Mouse (Mus musculus) testis, adult 2 months (tissue): ENCODE data around the gene Accs. TPM values are rescaled to one million over a fixed set of nuclear protein-coding genes. Genes with fewer than 3 reads are reported as not detected.

ENCODE experiments used
- H3K27ac ChIP-seq: fragments of 200-500 bp; 2 replicates; pipeline ENCODE4 v1.5.1; 2012; ENCODE audit warnings: low read depth, low read length; ENCODE audit not compliant: control insufficient read depth, insufficient read depth
- H3K27me3 ChIP-seq: fragments of 200-500 bp; 2 replicates; pipeline ENCODE4 v1.6.1; 2012; ENCODE audit warnings: mild to moderate bottlenecking, low read length, moderate library complexity; ENCODE audit not compliant: control insufficient read depth, insufficient read depth
- H3K36me3 ChIP-seq: fragments of 200-500 bp; 2 replicates; pipeline ENCODE4 v1.6.1; 2012; ENCODE audit warnings: mild to moderate bottlenecking, low read length; ENCODE audit not compliant: control insufficient read depth, insufficient read depth
- H3K4me1 ChIP-seq: fragments of 200-500 bp; 2 replicates; pipeline ENCODE4 v1.6.1; 2012; ENCODE audit warnings: low read length; ENCODE audit not compliant: control insufficient read depth, insufficient read depth
- H3K4me3 ChIP-seq: fragments of 200-500 bp; 2 replicates; pipeline ENCODE4 v1.5.1; 2012; ENCODE audit warnings: low read depth, mild to moderate bottlenecking, low read length, moderate library complexity, mixed read lengths; ENCODE audit not compliant: control insufficient read depth
- CTCF ChIP-seq: fragments of 200-500 bp; IDR thresholded peaks from 2 replicates; pipeline ENCODE4 v1.5.1; 2012; ENCODE audit warnings: low read depth, mild to moderate bottlenecking, inconsistent platforms, low read length, moderate library complexity; ENCODE audit not compliant: control insufficient read depth, insufficient read depth, insufficient replicate concordance
- POLR2A ChIP-seq: fragments of 200-500 bp; IDR thresholded peaks from 2 replicates; pipeline ENCODE4 v1.6.1; 2012; ENCODE audit warnings: low read depth, mild to moderate bottlenecking, inconsistent platforms, low read length, moderate library complexity; ENCODE audit not compliant: control insufficient read depth
- polyA plus RNA-seq: library from polyadenylated mRNA; depleted of rRNA; stranded (reverse); fragments of >200 nt; gene quantifications from 2 replicates; pipeline ENCODE4 v1.2.3, GENCODE M21; 2012

Gene Accs
- polyA plus RNA-seq, 1 experiment = 2.6 TPM

DNA sequence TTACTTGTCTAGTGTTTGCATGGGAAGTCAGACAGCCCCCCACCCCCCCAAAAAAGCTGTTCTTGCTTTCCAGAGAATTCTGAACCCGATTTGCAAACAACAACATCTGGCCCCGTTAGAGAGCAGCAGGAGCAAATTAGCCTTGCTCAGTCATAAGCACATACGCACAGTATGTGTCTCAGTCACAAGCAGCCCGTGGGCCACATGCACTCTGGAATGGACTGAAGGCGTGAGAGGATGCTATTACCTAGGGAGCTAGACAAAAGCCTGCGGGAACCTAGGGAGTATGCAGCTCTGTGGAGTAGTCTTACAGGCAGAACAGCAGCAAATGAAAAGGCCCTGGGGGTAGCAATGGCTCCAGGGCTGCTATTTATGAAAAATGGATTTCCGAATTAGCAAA lies 22.5 kb upstream of the Accs start:
- H3K27ac ChIP-seq = no peak overlapping the region

DNA sequence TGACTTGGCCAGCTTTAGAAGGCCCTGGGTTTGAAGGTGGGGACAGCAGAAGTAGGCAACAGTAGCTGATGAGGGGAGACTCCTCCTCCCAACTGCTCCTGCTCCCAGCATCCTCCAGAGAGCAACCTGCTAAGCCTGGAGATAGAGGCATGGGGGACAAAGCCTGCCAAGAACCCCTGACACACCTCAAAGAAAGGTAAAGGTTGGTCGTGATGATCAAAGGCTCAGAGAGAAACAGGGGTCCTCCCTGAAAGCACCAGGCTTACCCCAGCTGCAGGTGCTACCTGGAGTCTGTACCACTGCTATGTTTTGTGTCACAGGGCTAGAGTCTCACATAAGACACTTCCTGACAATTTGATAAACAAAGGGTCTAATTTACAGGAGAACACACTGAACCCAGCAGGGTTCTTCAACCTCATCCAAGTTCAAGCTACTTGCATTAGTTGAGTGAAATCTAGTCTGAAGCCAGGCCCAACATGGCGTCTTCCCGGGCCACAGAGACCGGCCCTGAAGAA lies 21.7 kb upstream of the Accs start:
- Histone ChIP-seq H3K27ac (no peak overlapping the region), H3K4me3 (no peak overlapping the region), H3K27me3 (no peaks in the 10 kb centered on the region), H3K4me1 (no peaks in the 10 kb centered on the region), H3K36me3 (no peaks in the 10 kb centered on the region)
- TF ChIP-seq POLR2A = no peak
- no peak for TF ChIP-seq CTCF

More for the DNA sequence above, 22.5 kb upstream of the Accs start:
- Histone ChIP-seq H3K4me3 (no peak overlapping the region), H3K36me3 (no peaks in the 10 kb centered on the region), H3K27me3 (no peaks in the 10 kb centered on the region), H3K4me1 (no peaks in the 10 kb centered on the region)
- TF ChIP-seq CTCF (no peak), POLR2A (no peak)

DNA sequence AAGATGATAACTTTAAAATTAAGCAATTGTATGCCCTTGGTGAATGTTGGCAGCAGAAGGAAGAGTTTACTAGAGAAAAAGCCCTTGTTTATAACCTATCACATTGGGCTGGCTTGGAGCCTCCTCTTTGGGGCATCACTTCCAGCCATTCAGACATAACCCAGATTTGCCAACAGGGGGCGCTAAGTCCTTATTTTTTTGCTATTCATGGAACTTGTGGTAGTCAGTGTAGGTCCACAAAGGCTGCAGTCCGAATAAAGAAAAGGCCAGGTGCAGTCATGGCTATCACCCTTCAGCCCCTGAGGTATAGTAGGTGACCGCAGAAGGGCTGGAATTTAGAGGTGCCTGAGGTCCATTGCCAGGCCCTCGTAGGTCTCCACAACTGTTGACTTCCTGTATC lies 21.1 kb upstream of the Accs start:
- H3K27ac ChIP-seq = no peak overlapping the region
- H3K36me3 ChIP-seq = no peaks in the 10 kb centered on the region
- H3K4me1 ChIP-seq = no peaks in the 10 kb centered on the region
- TF ChIP-seq CTCF (peak; percentile 16; the same call in 1 of the 2 replicates), POLR2A (no peak)
- H3K27me3 ChIP-seq = no peaks in the 10 kb centered on the region
- H3K4me3 ChIP-seq = no peak overlapping the region

DNA sequence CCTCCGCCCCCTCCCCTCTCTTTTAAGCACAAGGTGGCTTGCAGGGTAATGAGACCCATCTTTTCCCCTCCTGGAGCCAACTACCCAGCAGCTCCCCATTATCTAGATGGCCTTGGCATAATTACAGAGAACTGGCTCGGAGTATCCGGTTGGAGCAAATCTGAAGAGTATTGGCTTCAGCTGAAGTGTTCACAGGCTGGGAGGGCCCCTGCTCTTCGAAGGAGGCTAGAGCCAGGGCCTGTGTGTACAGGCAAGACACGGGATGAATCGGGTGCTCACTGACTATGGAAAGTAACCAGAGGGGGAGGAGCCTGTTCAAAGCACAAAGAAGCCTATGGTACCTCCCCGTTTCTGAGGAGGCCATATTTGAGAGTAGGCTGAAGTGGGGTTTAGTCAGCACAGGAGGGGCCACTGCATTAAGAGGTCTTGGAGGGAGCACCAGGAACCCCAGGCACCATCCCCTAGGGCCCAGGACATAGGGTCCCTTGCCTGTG lies 19.4 kb upstream of the Accs start, which contains the start of gene Accsl:
TSS of gene Accsl (minus strand) at position 51 of the 494 bp plus-strand sequence.
- H3K36me3 ChIP-seq = no peaks in the 10 kb centered on the region
- TF ChIP-seq CTCF (no peak), POLR2A (no peak)
- no peaks in the 10 kb centered on the region for H3K27me3 ChIP-seq
- no peak within 1 kb of the TSS for H3K27ac ChIP-seq
- H3K4me1 ChIP-seq = no peaks in the 10 kb centered on the region
- no peak within 1 kb of the TSS for H3K4me3 ChIP-seq

DNA sequence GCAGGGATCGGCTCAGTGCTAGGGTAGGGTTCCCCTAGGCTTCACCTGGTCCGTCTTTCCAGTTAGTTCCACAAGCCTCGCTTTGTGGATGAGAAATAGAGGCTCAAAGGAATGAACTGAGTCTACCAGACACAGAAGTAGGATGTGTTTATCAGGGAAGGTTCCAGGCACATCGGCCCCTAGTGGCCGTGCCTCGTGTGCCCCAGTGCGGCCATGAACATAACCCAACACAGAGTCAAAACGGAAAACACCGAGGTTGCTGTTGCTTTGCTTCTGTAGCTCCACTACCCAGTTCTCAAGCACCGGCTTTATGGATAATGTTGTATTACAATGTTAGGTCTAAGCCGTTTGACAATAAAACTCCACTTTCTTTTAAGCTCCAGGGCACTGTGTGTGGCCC lies 18.8 kb upstream of the Accs start:
- H3K27me3 ChIP-seq = no peaks in the 10 kb centered on the region
- TF ChIP-seq POLR2A (no peak), CTCF (no peak)
- H3K27ac ChIP-seq = no peak overlapping the region
- no peaks in the 10 kb centered on the region for H3K36me3 ChIP-seq
- no peaks in the 10 kb centered on the region for H3K4me1 ChIP-seq
- H3K4me3 ChIP-seq = no peak overlapping the region

DNA sequence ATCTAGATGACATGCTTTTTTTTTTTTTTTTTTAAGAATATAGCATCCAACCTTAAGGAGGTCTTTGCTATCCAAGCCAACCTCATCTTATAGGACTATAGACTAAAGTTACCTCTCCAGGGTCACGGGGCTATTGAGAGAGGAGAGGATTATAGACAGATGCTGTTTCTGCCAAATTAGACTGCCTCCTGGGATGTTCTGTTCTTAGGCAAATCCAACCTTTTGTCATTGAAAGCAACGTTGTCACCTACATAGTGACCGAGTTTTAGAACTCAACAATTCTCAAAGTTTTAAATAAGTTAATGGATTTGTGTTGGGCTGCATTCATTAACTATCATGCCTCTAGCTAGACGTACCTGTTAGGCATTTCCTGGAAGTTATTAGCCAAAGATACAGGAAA lies 13.5 kb upstream of the Accs start:
- Histone ChIP-seq H3K4me1 (no peaks in the 10 kb centered on the region), H3K27me3 (no peaks in the 10 kb centered on the region), H3K36me3 (no peaks in the 10 kb centered on the region), H3K27ac (no peak overlapping the region), H3K4me3 (no peak overlapping the region)
- TF ChIP-seq CTCF = no peak
- TF ChIP-seq POLR2A = no peak

DNA sequence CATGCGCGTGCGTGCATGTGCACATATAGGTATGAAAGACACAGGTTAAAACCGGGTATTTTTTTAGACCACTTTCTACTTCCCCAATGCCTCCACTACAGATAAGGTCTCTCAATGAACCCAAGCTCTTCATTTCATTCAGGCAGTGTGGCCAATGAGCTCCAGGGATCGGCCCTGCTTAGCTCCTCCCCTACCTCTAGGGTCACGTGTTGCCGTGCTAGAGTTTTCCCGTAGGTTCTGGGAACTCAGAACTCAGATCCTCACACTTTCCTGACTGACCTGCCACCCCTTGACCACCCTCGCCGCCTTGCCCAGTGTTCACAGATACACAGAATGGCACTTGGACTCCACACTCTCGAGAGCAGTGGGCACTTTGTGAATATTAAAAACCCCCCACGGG lies 9.1 kb upstream of the Accs start:
- H3K4me3 ChIP-seq = no peak overlapping the region
- no peak for TF ChIP-seq POLR2A
- no peak for TF ChIP-seq CTCF
- no peaks in the 10 kb centered on the region for H3K4me1 ChIP-seq
- no peaks in the 10 kb centered on the region for H3K27me3 ChIP-seq
- no peak overlapping the region for H3K27ac ChIP-seq
- H3K36me3 ChIP-seq = no peaks in the 10 kb centered on the region

DNA sequence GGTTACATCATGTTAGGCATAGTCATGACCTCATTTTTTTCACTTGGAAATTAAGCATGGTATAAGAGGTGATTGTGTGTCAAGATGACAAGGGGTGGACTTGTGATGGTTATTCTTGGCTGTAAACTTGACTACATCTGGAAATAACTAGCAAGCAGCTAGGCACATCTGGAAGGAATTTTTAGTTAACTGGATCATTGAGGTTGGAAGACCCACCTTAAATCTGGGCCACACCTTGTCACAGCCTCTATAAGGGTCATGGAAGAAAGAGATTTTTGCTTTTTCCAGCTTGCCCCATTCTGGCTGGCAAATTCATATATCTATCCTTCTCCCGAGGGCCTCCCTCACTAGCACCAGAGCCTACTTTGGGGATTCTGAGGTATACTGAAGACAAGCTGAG lies 1.6 kb upstream of the Accs start:
- peaks cover 7% of the 10 kb centered on the region for H3K4me1 ChIP-seq
- no peaks in the 10 kb centered on the region for H3K36me3 ChIP-seq
- H3K27me3 ChIP-seq = no peaks in the 10 kb centered on the region
- TF ChIP-seq CTCF = no peak
- no peak for TF ChIP-seq POLR2A
- H3K4me3 ChIP-seq = no peak overlapping the region
- H3K27ac ChIP-seq = no peak overlapping the region
